Mouse (Mus musculus) stomach, embryonic 15.5 days (tissue): Measurements from ENCODE around the gene Kctd13. TPM values are rescaled to one million over a fixed set of nuclear protein-coding genes. Genes with fewer than 3 reads are reported as not detected.
"Not testable (repeated sequence)": the region's sequence is repeated elsewhere in the genome, so short reads cannot be mapped to it uniquely, and the experiment has no call there.

ENCODE experiments used
- ATAC-seq: fragments of 200-750 bp; cut with Nextera tagmentation; 2 replicates; pipeline ENCODE4 v1.8.0; 2017; ENCODE audit warnings: low read depth, moderate number of reproducible peaks, moderate TSS enrichment; ENCODE audit not compliant: insufficient read depth, low FRiP score
- H3K27ac ChIP-seq: fragments of 300-500 bp; sonication (generic); 2 replicates; pipeline ENCODE4 v1.5.1; 2015; ENCODE audit warnings: mild to moderate bottlenecking, inconsistent platforms
- H3K27me3 ChIP-seq: fragments of 300-500 bp; sonication (generic); replicated peaks from 2 replicates; pipeline ENCODE4 v1.6.1; 2015; ENCODE audit warnings: inconsistent platforms
- H3K36me3 ChIP-seq: fragments of 300-500 bp; sonication (generic); 2 replicates; pipeline ENCODE4 v1.6.1; 2015; ENCODE audit warnings: inconsistent platforms
- H3K4me1 ChIP-seq: fragments of 300-500 bp; sonication (generic); 2 replicates; pipeline ENCODE4 v1.6.1; 2015; ENCODE audit warnings: inconsistent platforms
- H3K4me2 ChIP-seq: fragments of 300-500 bp; sonication (generic); 2 replicates; pipeline ENCODE4 v1.6.1; 2015; ENCODE audit warnings: mild to moderate bottlenecking, inconsistent platforms
- H3K4me3 ChIP-seq: fragments of 300-500 bp; sonication (generic); replicated peaks from 2 replicates; pipeline ENCODE4 v1.5.1; 2015; ENCODE audit warnings: inconsistent platforms
- H3K9ac ChIP-seq: fragments of 300-500 bp; sonication (generic); 2 replicates; pipeline ENCODE4 v1.6.1; 2015; ENCODE audit warnings: inconsistent platforms
- H3K9me3 ChIP-seq: fragments of 300-500 bp; sonication (generic); 2 replicates; pipeline ENCODE4 v1.6.1; 2016; ENCODE audit warnings: inconsistent platforms
- WGBS: fragments of 180-500 bp; shearing (Covaris S2); methylation state at CpG from one replicate; pipeline ENCODE4 v1.1.7; 2015; 5-methylcytosine and 5-hydroxymethylcytosine counted together
- polyA plus RNA-seq: library from polyadenylated mRNA; unstranded; fragments of >200 nt; fragmentation: Nextera tagmentation; extraction: Ambion mirVana; gene quantifications from 2 replicates; pipeline ENCODE4 v1.2.1, GENCODE M21; 2015

Gene Kctd13
- 15.0 and 15.1 TPM in 2 replicates for polyA plus RNA-seq

DNA sequence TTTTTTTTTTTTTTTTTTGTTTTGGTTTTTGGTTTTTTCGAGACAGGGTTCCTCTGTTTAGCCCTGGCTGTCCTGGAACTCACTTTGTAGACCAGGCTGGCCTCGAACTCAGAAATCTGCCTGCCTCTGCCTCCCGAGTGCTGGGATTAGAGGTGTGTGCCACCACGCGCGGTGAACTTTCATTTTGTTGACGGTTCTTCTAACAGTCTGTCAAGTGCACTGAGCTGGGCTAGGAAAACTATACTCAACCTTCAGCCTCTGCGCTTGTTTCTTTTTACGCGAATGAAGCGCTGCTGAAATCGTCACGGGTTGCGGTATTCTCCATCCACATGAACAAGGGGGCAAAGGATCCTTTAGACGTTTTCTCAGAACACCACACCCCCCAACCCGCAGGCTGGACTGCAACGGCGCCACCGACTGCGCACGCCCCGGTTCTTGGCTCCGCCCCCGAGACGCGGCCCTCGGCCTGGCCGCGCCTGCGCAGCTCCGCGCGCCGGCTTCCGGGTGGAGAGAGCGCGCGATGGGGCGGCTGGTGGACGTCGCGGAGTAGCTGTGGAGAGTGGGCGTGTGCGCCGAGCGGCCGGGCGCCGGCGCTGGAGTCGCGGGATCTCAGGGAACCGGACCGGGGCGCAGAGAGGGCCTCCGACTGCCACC is at the start of gene Kctd13:
Gene Kctd13 (plus strand): TSS at position 496 of the 654 bp plus-strand sequence.
- WGBS, result 3% methylated on average over 55 of the region's 56 CpGs
- peak; percentile 96 for ATAC-seq
- peak within 1 kb of the TSS; percentile 71 for H3K27ac ChIP-seq

DNA sequence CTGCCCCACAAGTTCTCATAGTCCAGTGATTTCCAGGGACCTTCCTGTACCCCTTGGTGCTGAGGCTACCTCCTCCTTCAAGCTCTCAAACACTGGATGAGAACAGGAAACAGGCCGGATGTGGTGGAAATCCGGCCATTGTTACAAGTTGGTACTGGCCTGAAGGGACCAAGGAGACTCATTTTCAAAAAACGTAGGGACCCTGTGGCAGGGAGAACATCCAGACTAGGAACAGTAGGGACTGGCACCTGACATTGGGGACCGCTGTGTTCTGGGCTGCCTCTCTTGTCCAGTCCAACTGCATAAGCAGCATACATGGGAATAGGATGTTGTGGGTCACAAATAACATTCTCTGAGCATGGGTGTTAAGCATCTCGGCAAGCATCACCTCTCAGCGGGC is 47.6 kb upstream of the Kctd13 start:
- Histone ChIP-seq H3K9me3 (no peaks in the 10 kb centered on the region), H3K27me3 (no peaks in the 10 kb centered on the region), H3K9ac (no peak overlapping the region), H3K27ac (no peak overlapping the region), H3K4me1 (peaks cover 17% of the 10 kb centered on the region), H3K4me3 (no peak overlapping the region), H3K4me2 (no peak overlapping the region), H3K36me3 (peaks cover 42% of the 10 kb centered on the region)
- no peak for ATAC-seq
- WGBS, result 77% methylated on average over 6 of the region's 6 CpGs

More for the DNA sequence above, at the start of gene Kctd13:
- Histone ChIP-seq H3K4me3 (peak within 1 kb of the TSS; percentile 80), H3K9ac (peak within 1 kb of the TSS; percentile 72), H3K27me3 (no peaks in the 10 kb centered on the region), H3K4me1 (no peaks in the 10 kb centered on the region), H3K9me3 (no peaks in the 10 kb centered on the region), H3K4me2 (peak within 1 kb of the TSS; percentile 78), H3K36me3 (0 out of 2 replicates have a peak, but pooled peaks cover 8% of the 10 kb centered on the region)

DNA sequence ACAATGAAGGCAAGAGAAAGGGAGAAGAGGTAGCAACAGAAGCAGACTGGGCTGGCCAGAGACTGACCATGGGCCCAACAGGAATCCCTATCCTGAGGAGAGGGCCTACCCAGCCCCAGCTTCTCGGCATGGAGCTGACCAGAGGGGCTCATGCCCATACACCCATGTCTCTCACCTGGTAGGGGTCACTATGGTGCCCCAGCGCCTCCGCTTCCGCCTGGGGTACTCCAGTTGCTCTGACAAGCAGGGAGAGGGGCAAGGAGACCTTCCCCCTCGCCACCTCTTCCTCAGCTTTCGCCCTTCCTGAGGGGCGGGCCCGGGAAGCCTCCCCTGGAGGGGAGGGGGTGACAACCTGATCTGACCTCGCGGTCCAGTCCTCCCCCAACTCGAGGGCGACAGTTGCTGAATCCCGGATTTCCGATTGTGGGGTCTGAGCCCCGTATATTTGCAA is 44.9 kb upstream of the Kctd13 start:
- H3K27me3 ChIP-seq, result no peaks in the 10 kb centered on the region
- ATAC-seq, result no peak
- peak overlapping the region; percentile 80 for H3K4me3 ChIP-seq
- H3K9me3 ChIP-seq, result no peaks in the 10 kb centered on the region
- H3K9ac ChIP-seq, result peak overlapping the region; percentile 84
- peaks cover 17% of the 10 kb centered on the region for H3K4me1 ChIP-seq
- peak overlapping the region; percentile 92 for H3K4me2 ChIP-seq
- 1% methylated on average over 15 of the region's 15 CpGs for WGBS
- H3K27ac ChIP-seq, result peak overlapping the region; percentile 94
- peaks cover 19% of the 10 kb centered on the region for H3K36me3 ChIP-seq

DNA sequence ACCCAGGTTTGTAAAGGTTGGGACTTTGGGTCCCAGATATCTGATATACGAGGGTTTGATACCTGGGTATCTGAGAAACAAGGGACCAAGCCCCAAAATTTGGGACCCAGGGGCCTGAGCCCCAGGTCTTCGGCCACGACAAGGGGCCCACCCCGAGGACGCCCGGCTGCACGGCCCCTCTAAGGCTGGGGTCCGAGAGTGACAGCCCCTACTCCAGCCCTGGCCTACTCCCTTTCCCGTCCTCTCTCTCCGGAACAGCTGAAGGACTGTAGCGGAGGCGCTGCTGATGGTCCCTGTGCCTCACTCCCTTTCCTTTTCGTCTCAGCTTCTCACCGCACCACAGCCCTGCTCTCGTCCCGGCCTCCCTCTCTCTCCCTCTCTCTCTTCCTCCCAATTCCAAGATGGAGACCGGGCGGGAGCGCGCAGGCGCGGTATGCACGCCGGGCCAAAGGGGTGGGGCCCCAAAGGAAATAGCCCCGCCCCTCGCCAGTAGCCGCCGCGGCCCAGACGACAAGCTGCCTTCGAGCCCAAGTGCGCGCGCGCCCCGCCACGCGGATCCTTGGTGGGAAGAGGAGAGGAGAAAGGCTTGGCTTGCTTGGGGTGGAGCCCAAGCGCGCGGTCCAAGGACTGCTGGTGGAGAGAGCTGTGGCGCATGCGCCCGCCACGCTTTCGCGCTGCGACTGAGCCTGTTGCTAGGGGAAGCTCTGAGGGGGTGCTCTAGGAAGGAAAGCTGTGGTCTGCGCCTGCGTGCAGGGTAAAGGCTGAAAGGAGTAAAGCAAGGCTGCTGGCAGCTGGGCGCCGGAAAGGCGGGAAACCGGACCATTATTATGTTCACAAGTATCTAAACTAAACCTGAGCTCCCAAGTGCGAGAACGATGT is 44.2 kb upstream of the Kctd13 start, which contains the start of gene Taok2:
Gene Taok2 (minus strand): TSS at position 418 of the 879 bp plus-strand sequence.
- Histone ChIP-seq H3K27ac (peak within 1 kb of the TSS; percentile 94), H3K9me3 (no peaks in the 10 kb centered on the region), H3K4me2 (peak within 1 kb of the TSS; percentile 92), H3K9ac (peak within 1 kb of the TSS; percentile 84), H3K36me3 (peaks cover 12% of the 10 kb centered on the region), H3K4me1 (peaks cover 17% of the 10 kb centered on the region), H3K27me3 (no peaks in the 10 kb centered on the region), H3K4me3 (peak within 1 kb of the TSS; percentile 80)
- peak; percentile 96 for ATAC-seq
- WGBS, result under 1% methylated on average over 56 of the region's 56 CpGs

DNA sequence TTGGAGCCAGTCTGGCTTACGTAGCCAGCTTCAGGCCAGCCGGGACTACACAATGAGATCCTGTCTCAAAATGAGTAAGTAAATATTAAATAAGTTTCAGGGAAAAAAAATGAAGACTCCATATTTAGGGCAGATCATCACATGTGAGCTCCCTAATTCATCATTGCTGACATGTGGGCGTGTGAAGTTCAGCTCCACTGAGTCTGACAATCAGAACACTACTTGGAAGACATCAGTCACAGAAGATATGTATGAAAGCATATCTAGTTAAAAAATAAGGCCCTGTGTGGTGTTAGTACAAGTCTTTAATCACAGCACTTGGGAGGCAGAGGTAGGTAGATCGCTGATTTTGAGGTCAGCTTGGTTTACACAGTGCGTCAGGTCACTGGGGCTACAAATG is 41.4 kb upstream of the Kctd13 start:
- Histone ChIP-seq H3K4me2 (no peak overlapping the region), H3K36me3 (peaks cover 6% of the 10 kb centered on the region; the same call in 1 of the 2 replicates), H3K9me3 (no peaks in the 10 kb centered on the region), H3K9ac (no peak overlapping the region), H3K4me1 (peaks cover 7% of the 10 kb centered on the region), H3K27ac (no peak overlapping the region), H3K27me3 (no peaks in the 10 kb centered on the region), H3K4me3 (no peak overlapping the region)
- 59% methylated on average over 5 of the region's 5 CpGs for WGBS
- ATAC-seq, result no peak

DNA sequence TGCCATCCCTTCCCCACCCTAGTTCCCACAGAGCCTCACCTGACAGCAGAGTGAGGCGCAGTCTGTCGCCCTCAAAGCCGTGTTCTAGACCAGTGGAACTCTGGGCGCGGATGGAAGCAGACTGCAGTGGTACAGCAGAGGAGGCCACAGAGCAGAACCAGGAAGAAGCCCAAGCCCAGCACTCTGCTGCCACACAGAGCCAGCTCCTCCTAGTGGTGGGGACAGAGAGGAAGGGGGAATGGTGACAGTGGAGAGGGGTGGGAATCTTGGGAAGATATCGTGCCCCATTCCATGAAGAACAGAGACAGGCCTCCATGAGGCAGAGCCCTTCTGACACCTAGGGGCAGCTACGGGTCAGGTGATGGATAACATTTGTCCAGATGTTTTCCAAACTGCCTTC is 39.8 kb upstream of the Kctd13 start:
- WGBS, result 53% methylated on average over 7 of the region's 7 CpGs
- Histone ChIP-seq H3K27ac (no peak overlapping the region), H3K36me3 (peaks cover 6% of the 10 kb centered on the region; the same call in 1 of the 2 replicates), H3K9me3 (no peaks in the 10 kb centered on the region), H3K4me3 (no peak overlapping the region), H3K9ac (no peak overlapping the region), H3K27me3 (no peaks in the 10 kb centered on the region), H3K4me2 (no peak overlapping the region), H3K4me1 (no peaks in the 10 kb centered on the region)
- no peak for ATAC-seq

DNA sequence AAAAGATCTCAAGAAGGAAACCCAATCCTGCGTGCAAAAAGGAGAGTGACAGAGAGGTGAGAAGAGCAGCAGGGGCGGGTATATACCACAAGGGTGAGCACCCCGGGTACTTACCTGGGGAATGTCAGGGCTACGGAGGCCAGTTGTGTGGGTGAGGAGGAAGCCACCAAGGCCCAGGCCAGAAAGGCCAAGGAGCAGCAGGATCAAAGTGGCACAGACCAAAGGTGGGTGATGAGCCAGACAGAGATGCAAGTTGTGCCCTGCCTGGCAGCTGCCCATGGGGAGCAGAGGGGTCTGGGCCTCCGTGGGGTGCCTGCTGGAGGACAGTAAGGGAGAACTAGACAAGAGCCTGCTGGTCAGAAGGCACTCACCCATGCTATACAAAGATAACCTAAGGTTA is 31.8 kb upstream of the Kctd13 start:
- Histone ChIP-seq H3K4me3 (no peak overlapping the region), H3K27ac (0 out of 2 replicates have a peak overlapping the region, but pooled peaks have one; percentile 17), H3K9ac (no peak overlapping the region), H3K9me3 (no peaks in the 10 kb centered on the region), H3K4me1 (peaks cover 15% of the 10 kb centered on the region), H3K27me3 (no peaks in the 10 kb centered on the region), H3K36me3 (no peaks in the 10 kb centered on the region), H3K4me2 (peak overlapping the region; percentile 70)
- no peak for ATAC-seq
- 83% methylated on average over 5 of the region's 5 CpGs for WGBS

DNA sequence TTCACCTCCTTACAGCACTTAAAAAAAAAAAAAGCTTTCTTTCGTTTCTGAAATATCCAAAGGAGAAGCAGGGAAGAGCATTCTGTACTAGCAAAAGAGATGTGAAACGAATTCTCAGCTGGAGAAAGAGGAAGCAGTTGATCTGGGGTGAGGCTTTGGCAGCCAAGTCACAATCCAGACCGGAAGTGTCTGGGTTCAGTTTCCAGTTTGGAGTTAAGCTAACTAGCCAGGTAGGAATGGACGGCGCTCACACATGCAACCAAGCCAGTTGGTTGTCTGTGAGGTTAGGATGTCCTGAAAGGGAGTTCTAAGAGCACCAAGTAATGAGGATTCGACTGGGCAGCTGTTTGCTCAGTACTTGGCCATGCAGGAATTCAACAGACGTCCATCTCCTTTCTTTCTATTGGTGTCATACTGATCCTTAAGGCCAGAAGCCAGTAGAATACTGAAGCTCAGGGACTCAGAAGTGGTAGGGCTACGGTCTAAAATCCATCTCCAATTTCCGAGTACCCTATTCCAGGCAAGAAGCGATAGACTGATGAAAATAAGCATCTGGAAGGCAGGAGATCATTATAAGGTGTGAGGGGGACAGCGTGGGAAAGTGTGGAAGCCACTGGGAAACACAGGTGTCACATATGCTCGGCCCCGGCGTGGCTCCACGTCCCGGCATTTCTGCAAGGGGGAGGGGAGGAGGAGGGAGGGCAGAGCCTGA is 31.1 kb upstream of the Kctd13 start:
- 19% methylated on average over 15 of the region's 16 CpGs for WGBS
- Histone ChIP-seq H3K27ac (peak overlapping the region; percentile 78), H3K4me3 (peak overlapping the region; percentile 72), H3K4me1 (peaks cover 15% of the 10 kb centered on the region), H3K27me3 (no peaks in the 10 kb centered on the region), H3K9me3 (no peaks in the 10 kb centered on the region), H3K36me3 (no peaks in the 10 kb centered on the region), H3K4me2 (peak overlapping the region; percentile 70), H3K9ac (peak overlapping the region; percentile 62; the same call in 1 of the 2 replicates)
- ATAC-seq, result peak; percentile 66

DNA sequence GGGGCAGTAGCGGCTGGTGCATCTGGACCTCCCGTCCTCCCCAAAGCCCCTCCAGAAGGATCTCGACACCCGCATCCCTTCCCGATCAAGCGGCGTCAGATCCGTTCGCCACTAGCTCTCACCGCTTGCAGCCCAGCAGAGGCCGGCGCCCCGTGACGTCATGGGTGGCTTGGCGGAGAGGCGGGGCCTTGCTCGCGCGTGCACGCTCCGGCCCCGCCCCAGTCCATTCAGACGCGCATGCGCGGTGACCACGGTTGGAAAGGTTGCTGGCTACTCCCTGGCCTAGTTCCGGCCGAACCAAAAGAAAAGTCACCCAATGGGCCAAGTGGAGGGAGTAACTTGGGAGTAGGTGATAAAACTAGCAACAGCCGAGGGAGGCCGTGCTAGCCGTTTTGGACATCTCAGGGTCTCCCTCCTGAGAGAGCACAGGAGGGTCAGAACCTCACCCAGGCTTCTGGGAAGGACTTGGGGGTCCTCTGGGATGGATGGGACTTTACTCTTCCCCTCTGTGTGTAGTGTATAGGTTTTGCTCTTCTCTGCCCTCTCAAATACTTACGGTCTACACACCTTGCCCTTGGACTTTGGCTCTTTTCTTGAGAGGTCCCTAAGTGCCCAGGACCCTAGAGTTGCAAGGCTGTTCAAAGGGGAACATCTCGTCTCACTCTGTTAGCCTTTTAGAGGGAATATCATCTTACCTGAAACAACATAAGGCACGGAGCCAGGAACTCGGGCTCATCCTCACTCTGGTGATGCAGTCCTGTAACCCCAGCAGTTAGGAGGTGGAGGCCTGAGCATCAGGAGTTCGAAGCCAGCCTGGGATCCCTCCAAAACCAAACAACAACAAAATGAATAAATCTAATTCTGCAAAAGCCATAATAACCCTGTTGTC is 30.3 kb upstream of the Kctd13 start:
- Histone ChIP-seq H3K4me2 (peak overlapping the region; percentile 70), H3K9ac (peak overlapping the region; percentile 62; the same call in 1 of the 2 replicates), H3K9me3 (no peaks in the 10 kb centered on the region), H3K27ac (peak overlapping the region; percentile 78), H3K4me1 (peaks cover 15% of the 10 kb centered on the region), H3K36me3 (no peaks in the 10 kb centered on the region), H3K27me3 (no peaks in the 10 kb centered on the region), H3K4me3 (peak overlapping the region; percentile 72)
- peak; percentile 95 for ATAC-seq
- 11% methylated on average over 37 of the region's 37 CpGs for WGBS

DNA sequence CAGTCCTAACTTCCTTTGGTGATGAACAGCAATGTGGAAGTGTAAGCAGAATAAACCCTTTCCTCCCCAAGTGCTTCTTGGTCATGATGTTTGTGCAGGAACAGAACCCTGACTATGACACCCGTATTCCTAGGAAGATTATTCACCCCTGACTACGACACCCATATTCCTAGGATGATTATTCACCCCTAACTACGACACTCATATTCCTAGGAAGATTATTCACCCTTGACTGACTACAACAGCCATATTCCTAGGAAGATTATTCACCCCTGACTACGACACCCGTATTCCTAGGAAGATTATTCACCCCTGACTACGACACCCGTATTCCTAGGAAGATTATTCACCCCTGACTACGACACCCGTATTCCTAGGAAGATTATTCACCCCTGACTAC is 28.9 kb upstream of the Kctd13 start:
- not testable (repeated sequence) for H3K27me3 ChIP-seq, H3K9me3 ChIP-seq, ATAC-seq, H3K27ac ChIP-seq, H3K4me3 ChIP-seq, H3K9ac ChIP-seq, H3K4me2 ChIP-seq, H3K36me3 ChIP-seq
- peaks cover 15% of the 10 kb centered on the region for H3K4me1 ChIP-seq
- 97% methylated on average over 8 of the region's 9 CpGs for WGBS

DNA sequence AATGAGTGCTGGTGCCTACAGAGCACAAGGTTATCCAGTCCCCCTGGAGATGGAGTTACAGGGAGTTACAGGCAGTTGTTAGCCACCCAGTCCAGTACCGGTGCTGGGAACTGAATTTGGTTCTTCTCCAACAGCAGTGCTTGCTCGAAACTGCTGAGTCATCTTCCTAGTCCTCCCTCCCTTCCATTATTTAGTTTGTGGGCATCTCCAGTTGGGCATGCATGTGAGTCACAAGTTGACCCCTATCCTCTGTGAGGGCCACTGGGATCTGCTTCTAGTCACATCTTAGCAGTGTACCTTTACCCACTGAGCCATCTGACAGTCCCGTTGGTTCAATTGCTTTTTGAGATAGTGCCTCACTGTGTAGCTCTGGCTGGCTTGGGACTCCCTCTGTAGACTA is 23.1 kb upstream of the Kctd13 start:
- Histone ChIP-seq H3K9ac (no peak overlapping the region), H3K36me3 (no peaks in the 10 kb centered on the region), H3K4me1 (no peaks in the 10 kb centered on the region), H3K27ac (no peak overlapping the region), H3K9me3 (no peaks in the 10 kb centered on the region), H3K4me2 (no peak overlapping the region), H3K4me3 (no peak overlapping the region), H3K27me3 (no peaks in the 10 kb centered on the region)
- no peak for ATAC-seq
- 70% methylated on average over 3 of the region's 3 CpGs for WGBS
